Mouse (Mus musculus) ES-E14 (cell line): Measurements from ENCODE around the gene Lca5.

Experiments used
- CHD2 ChIP-seq: IDR thresholded peaks from 2 replicates; pipeline ENCODE4 v1.6.1; 2014; ENCODE audit warnings: mild to moderate bottlenecking, low read depth, low read length, inconsistent platforms
- MAFK ChIP-seq: IDR thresholded peaks from 2 replicates; pipeline ENCODE4 v1.6.1; 2014; ENCODE audit warnings: mild to moderate bottlenecking, low read depth, low read length, inconsistent platforms; ENCODE audit not compliant: insufficient read depth
- ZC3H11A ChIP-seq: IDR thresholded peaks from 2 replicates; pipeline ENCODE4 v1.6.1; 2012; ENCODE audit warnings: low read depth, mild to moderate bottlenecking, inconsistent platforms, low read length, borderline replicate concordance
- ZNF384 ChIP-seq: IDR thresholded peaks from 2 replicates; pipeline ENCODE4 v1.6.1; 2012; ENCODE audit warnings: low read depth, low read length, inconsistent platforms

DNA sequence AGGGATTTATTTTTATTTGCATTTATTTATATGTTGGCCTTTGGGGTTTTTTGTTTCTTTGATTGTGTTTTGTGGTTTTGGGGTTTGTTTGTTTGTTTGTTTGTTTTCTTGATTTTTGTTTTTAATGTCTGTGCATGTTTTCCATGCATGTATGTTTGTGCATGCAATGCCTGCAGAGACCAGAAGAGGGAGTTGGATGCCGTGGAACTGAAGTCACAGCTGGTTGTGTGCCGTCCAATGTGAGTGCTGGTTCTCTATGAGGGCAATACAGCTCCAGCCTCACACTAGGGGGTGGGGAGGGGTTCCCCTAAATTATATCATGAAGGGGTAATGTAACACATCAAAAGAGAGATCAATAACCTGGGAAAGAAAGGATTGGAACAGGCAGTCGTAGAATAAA, 58.2 kb downstream of the Lca5 start:
- TF ChIP-seq ZNF384 (no peak), ZC3H11A (0 out of 2 replicates have a peak, but pooled peaks have one; percentile 40), CHD2 (no peak), MAFK (no peak)
